Mouse (Mus musculus): Measurements from ENCODE around the gene Gm1043. TPM values are rescaled to one million over a fixed set of nuclear protein-coding genes. Genes with fewer than 3 reads are reported as not detected.

Gene Gm1043
- total RNA-seq, 2 experiments from 2014 or later: not detected

- ATAC-seq (ENCODE audit: poor library complexity, severe bottlenecking): no peak
These were observed 22.4 kb downstream of the Gm1043 start for GRCm38 (mm10) chr5:37107611-37108010.

- peak; percentile 60 for ATAC-seq (ENCODE audit: poor library complexity, severe bottlenecking)
These were observed 24.2 kb downstream of the Gm1043 start for GRCm38 (mm10) chr5:37109280-37109849.

GRCm38 (mm10) chr5:37112389-37112788 is 27.2 kb downstream of the Gm1043 start:
- ATAC-seq (ENCODE audit: poor library complexity, severe bottlenecking): no peak

- ATAC-seq (ENCODE audit: poor library complexity, severe bottlenecking): no peak
These were observed 32.0 kb downstream of the Gm1043 start for GRCm38 (mm10) chr5:37117126-37117525.

GRCm38 (mm10) chr5:37118242-37118641 is 33.1 kb downstream of the Gm1043 start:
- ATAC-seq (ENCODE audit: poor library complexity, severe bottlenecking): peak; percentile 45; the same call in 1 of the 2 replicates

GRCm38 (mm10) chr5:37121186-37121680 is 36.1 kb downstream of the Gm1043 start:
- ATAC-seq (ENCODE audit: poor library complexity, severe bottlenecking): no peak

- no peak for ATAC-seq (ENCODE audit: poor library complexity, severe bottlenecking)
These were observed 46.7 kb downstream of the Gm1043 start for GRCm38 (mm10) chr5:37131841-37132240.

- ATAC-seq (ENCODE audit: poor library complexity, severe bottlenecking): no peak
These were observed 56.6 kb downstream of the Gm1043 start for GRCm38 (mm10) chr5:37141745-37142144.

- no peak; the same call in 1 of the 2 replicates for ATAC-seq (ENCODE audit: poor library complexity, severe bottlenecking)
These were observed 62.4 kb downstream of the Gm1043 start for GRCm38 (mm10) chr5:37147536-37147935.

GRCm38 (mm10) chr5:37150650-37151049 is 65.5 kb downstream of the Gm1043 start:
- no peak for ATAC-seq (ENCODE audit: poor library complexity, severe bottlenecking)

- ATAC-seq (ENCODE audit: poor library complexity, severe bottlenecking): no peak
These were observed 69.3 kb downstream of the Gm1043 start for GRCm38 (mm10) chr5:37154472-37154871.

GRCm38 (mm10) chr5:37158408-37158807 is 73.2 kb downstream of the Gm1043 start:
- no peak for ATAC-seq (ENCODE audit: poor library complexity, severe bottlenecking)

GRCm38 (mm10) chr5:37162871-37163781 is 78.0 kb downstream of the Gm1043 start:
- ATAC-seq (ENCODE audit: poor library complexity, severe bottlenecking): no peak

GRCm38 (mm10) chr5:37176466-37176865 is 91.3 kb downstream of the Gm1043 start:
- ATAC-seq (ENCODE audit: poor library complexity, severe bottlenecking): no peak

GRCm38 (mm10) chr5:37177061-37177460 is 91.9 kb downstream of the Gm1043 start:
- ATAC-seq (ENCODE audit: poor library complexity, severe bottlenecking): no peak

- ATAC-seq (ENCODE audit: poor library complexity, severe bottlenecking): no peak
These were observed 93.6 kb downstream of the Gm1043 start for GRCm38 (mm10) chr5:37178811-37179210.

GRCm38 (mm10) chr5:37179872-37180271 is 94.7 kb downstream of the Gm1043 start:
- ATAC-seq (ENCODE audit: poor library complexity, severe bottlenecking): no peak

- ATAC-seq (ENCODE audit: poor library complexity, severe bottlenecking): no peak
These were observed 95.5 kb downstream of the Gm1043 start for GRCm38 (mm10) chr5:37180624-37181023.

- ATAC-seq (ENCODE audit: poor library complexity, severe bottlenecking): no peak
These were observed 99.4 kb downstream of the Gm1043 start for GRCm38 (mm10) chr5:37184605-37185004.

GRCm38 (mm10) chr5:37190378-37190777 is 105.2 kb downstream of the Gm1043 start:
- no peak for ATAC-seq (ENCODE audit: poor library complexity, severe bottlenecking)

- no peak for ATAC-seq (ENCODE audit: poor library complexity, severe bottlenecking)
These were observed 111.0 kb downstream of the Gm1043 start for GRCm38 (mm10) chr5:37196196-37196595.
